Mouse (Mus musculus): Measurements from ENCODE around the gene Htatip2. TPM values are rescaled to one million over a fixed set of nuclear protein-coding genes. Genes with fewer than 3 reads are reported as not detected.

The Htatip2 gene
- polyA plus RNA-seq, 1 experiment: 14.1 TPM

Other genes starting within 250 kb of the Htatip2 start
- not detected in 2 replicates for gene Dbx1, start 122.3 kb upstream of the Htatip2 start, polyA plus RNA-seq (2012; rRNA removed)
- 9.0 and 9.6 TPM in 2 replicates for gene Prmt3, start 19.2 kb downstream of the Htatip2 start, polyA plus RNA-seq (2012; rRNA removed)
- not detected in 2 replicates for gene Slc6a5, start 151.0 kb downstream of the Htatip2 start, polyA plus RNA-seq (2012; rRNA removed)
- gene Nell1, start 215.7 kb downstream of the Htatip2 start, polyA plus RNA-seq (2012; rRNA removed): 0.38 and 0.73 TPM in 2 replicates